Mouse (Mus musculus): ENCODE results near the gene Ubqln1. TPM values are rescaled to one million over a fixed set of nuclear protein-coding genes. Genes with fewer than 3 reads are reported as not detected.
A peak's percentile ranks its signal among the peaks of the same experiment; 100 is the strongest.

The Ubqln1 gene
- polyA plus RNA-seq, 1 experiment from 2014 or later, result 115 TPM

- no peaks in the 10 kb centered on the region for H3K9me3 ChIP-seq (replicated peaks)
- no peaks in the 10 kb centered on the region for H3K27me3 ChIP-seq
- H3K36me3 ChIP-seq, result peaks cover 56% of the 10 kb centered on the region
- ATAC-seq (ENCODE audit: insufficient number of reproducible peaks, low FRiP score, low TSS enrichment, low read depth), result no peak
- no peak overlapping the region for H3K9ac ChIP-seq
- H3K4me2 ChIP-seq (replicated peaks), result no peak overlapping the region
- no peak overlapping the region for H3K27ac ChIP-seq (replicated peaks)
- no peaks in the 10 kb centered on the region for H3K4me1 ChIP-seq
- H3K4me3 ChIP-seq (replicated peaks), result no peak overlapping the region
- 85% methylated on average over 14 of the region's 14 CpGs for WGBS
Measured at GRCm38 (mm10) chr13:58181607-58182551, 33.6 kb downstream of the Ubqln1 start.

GRCm38 (mm10) chr13:58177511-58178208 is 37.8 kb downstream of the Ubqln1 start:
- Histone ChIP-seq H3K9ac (no peak overlapping the region), H3K27me3 (no peaks in the 10 kb centered on the region), H3K4me2 (replicated peaks) (no peak overlapping the region), H3K36me3 (peaks cover 70% of the 10 kb centered on the region), H3K4me3 (replicated peaks) (no peak overlapping the region), H3K27ac (replicated peaks) (no peak overlapping the region), H3K4me1 (no peaks in the 10 kb centered on the region), H3K9me3 (replicated peaks) (no peaks in the 10 kb centered on the region)
- 87% methylated on average over 9 of the region's 9 CpGs for WGBS
- no peak for ATAC-seq (ENCODE audit: insufficient number of reproducible peaks, low FRiP score, low TSS enrichment, low read depth)

- no peaks in the 10 kb centered on the region for H3K4me1 ChIP-seq
- H3K9me3 ChIP-seq (replicated peaks), result no peaks in the 10 kb centered on the region
- no peak for ATAC-seq (ENCODE audit: insufficient number of reproducible peaks, low FRiP score, low TSS enrichment, low read depth)
- peaks cover 62% of the 10 kb centered on the region for H3K36me3 ChIP-seq
- H3K4me3 ChIP-seq (replicated peaks), result no peak overlapping the region
- 84% methylated on average over 3 of the region's 3 CpGs for WGBS
- H3K9ac ChIP-seq, result no peak overlapping the region
- no peak overlapping the region for H3K4me2 ChIP-seq (replicated peaks)
- H3K27me3 ChIP-seq, result no peaks in the 10 kb centered on the region
- H3K27ac ChIP-seq (replicated peaks), result no peak overlapping the region
Measured at GRCm38 (mm10) chr13:58176105-58176504, 39.3 kb downstream of the Ubqln1 start.

- H3K36me3 ChIP-seq, result peaks cover 30% of the 10 kb centered on the region
Measured at GRCm38 (mm10) chr13:58168119-58168518, 47.3 kb downstream of the Ubqln1 start.

GRCm38 (mm10) chr13:58163343-58163742 is 52.1 kb downstream of the Ubqln1 start:
- H3K9me3 ChIP-seq (replicated peaks), result peaks cover 3% of the 10 kb centered on the region; the same call in 1 of the 2 replicates
- H3K4me2 ChIP-seq (replicated peaks), result no peak overlapping the region
- H3K4me1 ChIP-seq, result peaks cover 2% of the 10 kb centered on the region; the same call in 1 of the 2 replicates
- 95% methylated on average over 12 of the region's 12 CpGs for WGBS
- H3K27me3 ChIP-seq, result no peaks in the 10 kb centered on the region
- H3K27ac ChIP-seq (replicated peaks), result no peak overlapping the region
- H3K36me3 ChIP-seq, result peaks cover 39% of the 10 kb centered on the region
- no peak overlapping the region for H3K4me3 ChIP-seq (replicated peaks)
- no peak overlapping the region for H3K9ac ChIP-seq
- ATAC-seq (ENCODE audit: insufficient number of reproducible peaks, low FRiP score, low TSS enrichment, low read depth), result no peak

More at GRCm38 (mm10) chr13:58168119-58168518, 47.3 kb downstream of the Ubqln1 start:
- no peak overlapping the region for H3K27ac ChIP-seq (replicated peaks)
- H3K27me3 ChIP-seq, result no peaks in the 10 kb centered on the region
- H3K9ac ChIP-seq, result no peak overlapping the region
- ATAC-seq (ENCODE audit: insufficient number of reproducible peaks, low FRiP score, low TSS enrichment, low read depth), result no peak
- H3K9me3 ChIP-seq (replicated peaks), result no peaks in the 10 kb centered on the region
- no peak overlapping the region for H3K4me2 ChIP-seq (replicated peaks)
- H3K4me3 ChIP-seq (replicated peaks), result no peak overlapping the region
- H3K4me1 ChIP-seq, result no peaks in the 10 kb centered on the region

- Histone ChIP-seq H3K4me3 (replicated peaks) (no peak overlapping the region), H3K9ac (no peak overlapping the region), H3K4me2 (replicated peaks) (no peak overlapping the region), H3K27ac (replicated peaks) (no peak overlapping the region), H3K36me3 (peaks cover 34% of the 10 kb centered on the region), H3K9me3 (replicated peaks) (peaks cover 3% of the 10 kb centered on the region; the same call in 1 of the 2 replicates), H3K4me1 (peaks cover 9% of the 10 kb centered on the region), H3K27me3 (no peaks in the 10 kb centered on the region)
- no peak for ATAC-seq (ENCODE audit: insufficient number of reproducible peaks, low FRiP score, low TSS enrichment, low read depth)
- 94% methylated on average over 15 of the region's 15 CpGs for WGBS
Measured at GRCm38 (mm10) chr13:58160761-58161160, 54.7 kb downstream of the Ubqln1 start.

GRCm38 (mm10) chr13:58158099-58158912 is 57.1 kb downstream of the Ubqln1 start:
- Histone ChIP-seq H3K9ac (peak overlapping the region; percentile 62), H3K27ac (replicated peaks) (peak overlapping the region; percentile 83), H3K4me1 (peaks cover 9% of the 10 kb centered on the region), H3K9me3 (replicated peaks) (peaks cover 3% of the 10 kb centered on the region; the same call in 1 of the 2 replicates), H3K4me2 (replicated peaks) (peak overlapping the region; percentile 94), H3K4me3 (replicated peaks) (peak overlapping the region; percentile 87), H3K27me3 (no peaks in the 10 kb centered on the region), H3K36me3 (peaks cover 26% of the 10 kb centered on the region)
- ATAC-seq (ENCODE audit: insufficient number of reproducible peaks, low FRiP score, low TSS enrichment, low read depth), result peak; percentile 9; the same call in 1 of the 2 replicates
- WGBS, result 5% methylated on average over 16 of the region's 16 CpGs

GRCm38 (mm10) chr13:58157447-58158098 is 57.9 kb downstream of the Ubqln1 start, which contains the start of gene Idnk:
Idnk (plus strand) TSS chr13:58157649.
- WGBS, result under 1% methylated on average over 30 of the region's 30 CpGs
- Histone ChIP-seq H3K9ac (peak within 1 kb of the TSS; percentile 62), H3K9me3 (replicated peaks) (peaks cover 1% of the 10 kb centered on the region; the same call in 1 of the 2 replicates), H3K4me2 (replicated peaks) (peak within 1 kb of the TSS; percentile 94), H3K4me3 (replicated peaks) (peak within 1 kb of the TSS; percentile 87), H3K4me1 (peaks cover 9% of the 10 kb centered on the region), H3K36me3 (peaks cover 21% of the 10 kb centered on the region), H3K27ac (replicated peaks) (peak within 1 kb of the TSS; percentile 83), H3K27me3 (no peaks in the 10 kb centered on the region)
- ATAC-seq (ENCODE audit: insufficient number of reproducible peaks, low FRiP score, low TSS enrichment, low read depth), result peak; percentile 76

GRCm38 (mm10) chr13:58157036-58157435 is 58.4 kb downstream of the Ubqln1 start:
- H3K36me3 ChIP-seq, result peaks cover 18% of the 10 kb centered on the region
- H3K4me3 ChIP-seq (replicated peaks), result peak overlapping the region; percentile 87
- WGBS, result 25% methylated on average over 8 of the region's 8 CpGs
- peak overlapping the region; percentile 94 for H3K4me2 ChIP-seq (replicated peaks)
- peaks cover 9% of the 10 kb centered on the region for H3K4me1 ChIP-seq
- no peak for ATAC-seq (ENCODE audit: insufficient number of reproducible peaks, low FRiP score, low TSS enrichment, low read depth)
- H3K27ac ChIP-seq (replicated peaks), result peak overlapping the region; percentile 83; the same call in 1 of the 2 replicates
- H3K9ac ChIP-seq, result 0 out of 2 replicates have a peak overlapping the region, but pooled peaks have one; percentile 62
- H3K27me3 ChIP-seq, result no peaks in the 10 kb centered on the region
- no peaks in the 10 kb centered on the region for H3K9me3 ChIP-seq (replicated peaks)

- Histone ChIP-seq H3K27ac (replicated peaks) (no peak overlapping the region), H3K9me3 (replicated peaks) (no peaks in the 10 kb centered on the region), H3K27me3 (no peaks in the 10 kb centered on the region), H3K4me1 (peaks cover 9% of the 10 kb centered on the region), H3K4me3 (replicated peaks) (no peak overlapping the region), H3K4me2 (replicated peaks) (no peak overlapping the region), H3K36me3 (peaks cover 11% of the 10 kb centered on the region), H3K9ac (no peak overlapping the region)
- WGBS, result 82% methylated on average over 2 of the region's 2 CpGs
- no peak for ATAC-seq (ENCODE audit: insufficient number of reproducible peaks, low FRiP score, low TSS enrichment, low read depth)
Measured at GRCm38 (mm10) chr13:58156031-58156430, 59.4 kb downstream of the Ubqln1 start.

Data from embryonic facial prominence, embryonic 15.5 days (tissue).